Mouse (Mus musculus) regulatory T cell (primary cell): ENCODE data around the gene Tshz2.
"Not testable (repeated sequence)": the region's sequence is repeated elsewhere in the genome, so short reads cannot be mapped to it uniquely, and the experiment has no call there.

ENCODE experiments used
- in situ Hi-C: fragments of 300-600 bp; cut with MboI, MseI; formaldehyde crosslinking; loops from one replicate; pipeline ENCODE4 v1.15.1; 2025; ENCODE audit warnings: high pct_unique_total_duplicates

The Tshz2 gene

GRCm38 (mm10) chr2:169632338-169633151 lies at the start of gene Tshz2:
Tshz2 (plus strand) TSS chr2:169633013.
- in situ Hi-C loops, result no loop called here

GRCm38 (mm10) chr2:169583476-169583875 lies 49.3 kb upstream of the Tshz2 start:
- in situ Hi-C loops, result no loop called here

GRCm38 (mm10) chr2:169584745-169585456 lies 47.9 kb upstream of the Tshz2 start:
- in situ Hi-C loops, result no loop called here

GRCm38 (mm10) chr2:169585631-169586285 lies 47.1 kb upstream of the Tshz2 start:
- in situ Hi-C loops, result no loop called here

GRCm38 (mm10) chr2:169586688-169587087 lies 46.1 kb upstream of the Tshz2 start:
- in situ Hi-C loops, result no loop called here

- in situ Hi-C loops, result not testable (repeated sequence)
These were observed 45.2 kb upstream of the Tshz2 start, which contains the start of gene Gm11011 for GRCm38 (mm10) chr2:169587645-169588044. Gm11011 (minus strand) TSS chr2:169587745.

GRCm38 (mm10) chr2:169589697-169590096 lies 43.1 kb upstream of the Tshz2 start:
- in situ Hi-C loops, result no loop called here

GRCm38 (mm10) chr2:169590412-169590811 lies 42.4 kb upstream of the Tshz2 start:
- in situ Hi-C loops, result no loop called here

GRCm38 (mm10) chr2:169593742-169594141 lies 39.1 kb upstream of the Tshz2 start:
- in situ Hi-C loops, result no loop called here

- in situ Hi-C loops, result no loop called here
These were observed 35.5 kb upstream of the Tshz2 start for GRCm38 (mm10) chr2:169597357-169597756.

- in situ Hi-C loops, result no loop called here
These were observed 34.8 kb upstream of the Tshz2 start for GRCm38 (mm10) chr2:169597971-169598370.

- in situ Hi-C loops, result no loop called here
These were observed 33.2 kb upstream of the Tshz2 start for GRCm38 (mm10) chr2:169599591-169599990.

- in situ Hi-C loops, result no loop called here
These were observed 32.6 kb upstream of the Tshz2 start for GRCm38 (mm10) chr2:169600163-169600562.

- in situ Hi-C loops, result no loop called here
These were observed 25.7 kb upstream of the Tshz2 start for GRCm38 (mm10) chr2:169606901-169607678.

GRCm38 (mm10) chr2:169607787-169608186 lies 25.0 kb upstream of the Tshz2 start:
- in situ Hi-C loops, result no loop called here

- in situ Hi-C loops, result no loop called here
These were observed 22.9 kb upstream of the Tshz2 start for GRCm38 (mm10) chr2:169609956-169610355.

- in situ Hi-C loops, result no loop called here
These were observed 21.9 kb upstream of the Tshz2 start for GRCm38 (mm10) chr2:169610882-169611281.

- in situ Hi-C loops, result no loop called here
These were observed 21.3 kb upstream of the Tshz2 start for GRCm38 (mm10) chr2:169611557-169611956.

- in situ Hi-C loops, result no loop called here
These were observed 18.1 kb upstream of the Tshz2 start for GRCm38 (mm10) chr2:169614683-169615082.

GRCm38 (mm10) chr2:169615998-169616397 lies 16.8 kb upstream of the Tshz2 start:
- in situ Hi-C loops, result no loop called here

GRCm38 (mm10) chr2:169621201-169621710 lies 11.6 kb upstream of the Tshz2 start:
- in situ Hi-C loops, result no loop called here
